ENCODE assay signal across 8 mouse cellular contexts in genomic region chr9:107553541-107554318, GRCm38 (mm10). TPM values are rescaled to one million over a fixed set of nuclear protein-coding genes. Genes with fewer than 3 reads are reported as not detected.
DNase-seq lines count a peak whose midpoint lies in the region; ATAC-seq and TF ChIP-seq lines count a peak whose summit lies in the region.

No protein-coding gene starts in this region.

- ATAC-seq in embryonic facial prominence, embryonic 15.5 days (ENCODE audit: insufficient number of reproducible peaks, low FRiP score, low TSS enrichment, low read depth), result peak; percentile 21
- ATAC-seq in intestine, embryonic 14.5 days (replicated peaks; ENCODE audit: low FRiP score, low TSS enrichment, low read depth), result peak; percentile 64
- peak; percentile 2 for ATAC-seq in megakaryocyte progenitor cell, adult 5-6 weeks (replicated peaks; ENCODE audit: poor library complexity)
- ATAC-seq in erythroid progenitor cell, adult 5-6 weeks (replicated peaks; ENCODE audit: low FRiP score, poor library complexity, severe bottlenecking), result no peak

- H3K9ac ChIP-seq in embryonic facial prominence, embryonic 15.5 days, result peak overlapping the region; percentile 44; the same call in 1 of the 2 replicates
- peak overlapping the region; percentile 59 for H3K9ac ChIP-seq in intestine, embryonic 14.5 days (ENCODE audit: low read length)

- TF ChIP-seq CTCF in E14TG2a.4 (conservative IDR thresholded peaks at IDR 0.05; ENCODE audit: low read length), result no peak

- H3K27me3 ChIP-seq in E14TG2a.4 (ENCODE audit: insufficient read depth, low read length), result peaks cover 49% of the 10 kb centered on the region
- no peaks in the 10 kb centered on the region for H3K27me3 ChIP-seq in embryonic facial prominence, embryonic 15.5 days
- no peaks in the 10 kb centered on the region for H3K27me3 ChIP-seq in intestine, embryonic 14.5 days (replicated peaks; ENCODE audit: control insufficient read depth, insufficient read depth, low read length)

- peak overlapping the region; percentile 97 for H3K27ac ChIP-seq in embryonic facial prominence, embryonic 15.5 days (replicated peaks)
- H3K27ac ChIP-seq in intestine, embryonic 14.5 days (ENCODE audit: low read depth), result peak overlapping the region; percentile 95

- no peaks in the 10 kb centered on the region for H3K9me3 ChIP-seq in E14TG2a.4 (ENCODE audit: low read length)
- H3K9me3 ChIP-seq in embryonic facial prominence, embryonic 15.5 days (replicated peaks), result no peaks in the 10 kb centered on the region
- H3K9me3 ChIP-seq in intestine, embryonic 14.5 days (ENCODE audit: control insufficient read depth, low read length), result no peaks in the 10 kb centered on the region

- H3K4me2 ChIP-seq in embryonic facial prominence, embryonic 15.5 days (replicated peaks), result peak overlapping the region; percentile 92
- H3K4me2 ChIP-seq in intestine, embryonic 14.5 days (ENCODE audit: low read length), result peak overlapping the region; percentile 98

- peaks cover 75% of the 10 kb centered on the region for H3K4me1 ChIP-seq in E14TG2a.4 (replicated peaks; ENCODE audit: low read depth, low read length)
- peaks cover 68% of the 10 kb centered on the region for H3K4me1 ChIP-seq in embryonic facial prominence, embryonic 15.5 days
- peaks cover 42% of the 10 kb centered on the region for H3K4me1 ChIP-seq in intestine, embryonic 14.5 days (replicated peaks; ENCODE audit: control insufficient read depth, insufficient read depth, low read length)

- H3K36me3 ChIP-seq in E14TG2a.4 (ENCODE audit: insufficient read depth, low read length), result peaks cover 24% of the 10 kb centered on the region
- H3K36me3 ChIP-seq in embryonic facial prominence, embryonic 15.5 days, result peaks cover 19% of the 10 kb centered on the region
- peaks cover 22% of the 10 kb centered on the region for H3K36me3 ChIP-seq in intestine, embryonic 14.5 days (ENCODE audit: control insufficient read depth, insufficient read depth, low read length)

- intact Hi-C loops in gastrocnemius, postnatal 36 days (cut with DNase I), result no loop called here

- peak overlapping the region; percentile 87 for H3K4me3 ChIP-seq in E14TG2a.4 (replicated peaks; ENCODE audit: low read length)
- H3K4me3 ChIP-seq in embryonic facial prominence, embryonic 15.5 days (replicated peaks), result peak overlapping the region; percentile 83
- H3K4me3 ChIP-seq in intestine, embryonic 14.5 days (ENCODE audit: low read depth, low read length), result peak overlapping the region; percentile 57

- 5% methylated on average over 37 of the region's 37 CpGs for WGBS in embryonic facial prominence, embryonic 15.5 days
- 4% methylated on average over 37 of the region's 37 CpGs for WGBS in intestine, embryonic 14.5 days

- DNase-seq in gastrocnemius, postnatal 10 days, result peak; percentile 38
- DNase-seq in gastrocnemius, postnatal 36 days, result no peak
- no peak for DNase-seq in intestine, embryonic 14.5 days (ENCODE audit: low spot score)
- peak; percentile 54 to 67 for DNase-seq in thymus, postnatal 10 days (ENCODE audit: low spot score in 2 of 2)

RNA-seq across cellular contexts. Expression of gene Rassf1, which starts 2.4 kb away (rescaled TPM):
- 10 to 100 TPM; 15.1 to 23.4 TPM for total RNA-seq in gastrocnemius, postnatal 10 days (2021)
- total RNA-seq in gastrocnemius, postnatal 36 days (2021), result 10 to 100 TPM; 10.4 to 14.9 TPM
- 82.0 and 87.7 TPM in 2 replicates for polyA plus RNA-seq in embryonic facial prominence, embryonic 15.5 days (2015; fragmentation: Nextera tagmentation; extraction: Ambion mirVana)
- polyA plus RNA-seq in intestine, embryonic 14.5 days (2014; fragmentation: Nextera tagmentation; extraction: Ambion mirVana), result 54.4 and 59.9 TPM in 2 replicates
- 27.3 and 27.4 TPM in 2 replicates for total RNA-seq in megakaryocyte progenitor cell, adult 5-6 weeks (2015)
- total RNA-seq in megakaryocyte progenitor cell, adult 5-6 weeks (2017), result 35.4 and 38.8 TPM in 2 replicates
- total RNA-seq in erythroid progenitor cell, adult 5-6 weeks (2015; ENCODE audit: low replicate concordance), result 24.5 and 35.2 TPM in 2 replicates
- 31.4 and 31.7 TPM in 2 replicates for total RNA-seq in erythroid progenitor cell, adult 5-6 weeks (2017; ENCODE audit: low replicate concordance)

RNA-seq across cellular contexts. Expression of gene Zmynd10, which starts 6.6 kb away (rescaled TPM):
- under 1 TPM in 1 of 2 experiments, not detected in 1; 0.18 TPM for total RNA-seq in gastrocnemius, postnatal 10 days (2021)
- not detected for total RNA-seq in gastrocnemius, postnatal 36 days (2021)
- 10.7 and 25.9 TPM in 2 replicates for polyA plus RNA-seq in embryonic facial prominence, embryonic 15.5 days (2015; fragmentation: Nextera tagmentation; extraction: Ambion mirVana)
- polyA plus RNA-seq in intestine, embryonic 14.5 days (2014; fragmentation: Nextera tagmentation; extraction: Ambion mirVana), result 0.54 TPM in 1 of 2 replicates, not detected in the other
- total RNA-seq in megakaryocyte progenitor cell, adult 5-6 weeks (2015), result 0.12 TPM in 1 of 2 replicates, not detected in the other
- 0.33 and 0.37 TPM in 2 replicates for total RNA-seq in megakaryocyte progenitor cell, adult 5-6 weeks (2017)
- total RNA-seq in erythroid progenitor cell, adult 5-6 weeks (2015; ENCODE audit: low replicate concordance), result not detected in 2 replicates
- not detected in 2 replicates for total RNA-seq in erythroid progenitor cell, adult 5-6 weeks (2017; ENCODE audit: low replicate concordance)

RNA-seq across cellular contexts. Expression of gene Tusc2, which starts 9.3 kb away (rescaled TPM):
- 10 to 100 TPM; 18.7 to 20.9 TPM for total RNA-seq in gastrocnemius, postnatal 10 days (2021)
- total RNA-seq in gastrocnemius, postnatal 36 days (2021), result 10 to 100 TPM; 28.7 to 35.1 TPM
- polyA plus RNA-seq in embryonic facial prominence, embryonic 15.5 days (2015; fragmentation: Nextera tagmentation; extraction: Ambion mirVana), result 42.9 and 43.6 TPM in 2 replicates
- 42.8 and 45.1 TPM in 2 replicates for polyA plus RNA-seq in intestine, embryonic 14.5 days (2014; fragmentation: Nextera tagmentation; extraction: Ambion mirVana)
- 16.7 and 17.1 TPM in 2 replicates for total RNA-seq in megakaryocyte progenitor cell, adult 5-6 weeks (2015)
- total RNA-seq in megakaryocyte progenitor cell, adult 5-6 weeks (2017), result 15.2 and 15.3 TPM in 2 replicates
- 9.6 and 16.9 TPM in 2 replicates for total RNA-seq in erythroid progenitor cell, adult 5-6 weeks (2015; ENCODE audit: low replicate concordance)
- total RNA-seq in erythroid progenitor cell, adult 5-6 weeks (2017; ENCODE audit: low replicate concordance), result 8.9 and 19.1 TPM in 2 replicates

RNA-seq across cellular contexts. Expression of gene Nprl2, which starts 11.7 kb away (rescaled TPM):
- 1 to 10 TPM; 7.3 to 8.0 TPM for total RNA-seq in gastrocnemius, postnatal 10 days (2021)
- total RNA-seq in gastrocnemius, postnatal 36 days (2021), result 10 to 100 TPM in 1 of 2 experiments, 1 to 10 TPM in 1; 9.1 to 11.6 TPM
- 41.9 and 48.0 TPM in 2 replicates for polyA plus RNA-seq in embryonic facial prominence, embryonic 15.5 days (2015; fragmentation: Nextera tagmentation; extraction: Ambion mirVana)
- polyA plus RNA-seq in intestine, embryonic 14.5 days (2014; fragmentation: Nextera tagmentation; extraction: Ambion mirVana), result 34.8 and 42.2 TPM in 2 replicates
- total RNA-seq in megakaryocyte progenitor cell, adult 5-6 weeks (2015), result 9.2 and 14.3 TPM in 2 replicates
- total RNA-seq in megakaryocyte progenitor cell, adult 5-6 weeks (2017), result 10.7 and 13.0 TPM in 2 replicates
- 1.4 and 31.4 TPM in 2 replicates for total RNA-seq in erythroid progenitor cell, adult 5-6 weeks (2015; ENCODE audit: low replicate concordance)
- 1.1 and 1.2 TPM in 2 replicates for total RNA-seq in erythroid progenitor cell, adult 5-6 weeks (2017; ENCODE audit: low replicate concordance)

RNA-seq across cellular contexts. Expression of gene Cyb561d2, which starts 11.7 kb away (rescaled TPM):
- total RNA-seq in gastrocnemius, postnatal 10 days (2021), result 1 to 10 TPM; 3.5 to 4.0 TPM
- 1 to 10 TPM; 2.3 to 3.4 TPM for total RNA-seq in gastrocnemius, postnatal 36 days (2021)
- polyA plus RNA-seq in embryonic facial prominence, embryonic 15.5 days (2015; fragmentation: Nextera tagmentation; extraction: Ambion mirVana), result 26.4 and 26.8 TPM in 2 replicates
- polyA plus RNA-seq in intestine, embryonic 14.5 days (2014; fragmentation: Nextera tagmentation; extraction: Ambion mirVana), result 27.1 and 30.8 TPM in 2 replicates
- total RNA-seq in megakaryocyte progenitor cell, adult 5-6 weeks (2015), result 19.3 and 22.8 TPM in 2 replicates
- 12.2 and 16.3 TPM in 2 replicates for total RNA-seq in megakaryocyte progenitor cell, adult 5-6 weeks (2017)
- not detected in 2 replicates for total RNA-seq in erythroid progenitor cell, adult 5-6 weeks (2015; ENCODE audit: low replicate concordance)
- total RNA-seq in erythroid progenitor cell, adult 5-6 weeks (2017; ENCODE audit: low replicate concordance), result 1.8 and 2.9 TPM in 2 replicates

Comparison
In these comparisons a context has a peak if more than half of its experiments do, and no peak if none do; other contexts are left out.
1. DNase-seq: peak in gastrocnemius, postnatal 10 days (single experiment) and thymus, postnatal 10 days (2 of 2); none in gastrocnemius, postnatal 36 days (0 of 2) and intestine, embryonic 14.5 days (single experiment).
2. Peak in every context shown above with its lines, with median percentiles within 50 percentile points of each other: H3K4me3 ChIP-seq.